Mouse (Mus musculus): Measurements from ENCODE around the gene Rhod. TPM values are rescaled to one million over a fixed set of nuclear protein-coding genes. Genes with fewer than 3 reads are reported as not detected.
"Not testable (repeated sequence)": the region's sequence is repeated elsewhere in the genome, so short reads cannot be mapped to it uniquely, and the experiment has no call there.

Rhod gene
- polyA plus RNA-seq, 1 experiment from 2014 or later: 19.5 TPM

DNA sequence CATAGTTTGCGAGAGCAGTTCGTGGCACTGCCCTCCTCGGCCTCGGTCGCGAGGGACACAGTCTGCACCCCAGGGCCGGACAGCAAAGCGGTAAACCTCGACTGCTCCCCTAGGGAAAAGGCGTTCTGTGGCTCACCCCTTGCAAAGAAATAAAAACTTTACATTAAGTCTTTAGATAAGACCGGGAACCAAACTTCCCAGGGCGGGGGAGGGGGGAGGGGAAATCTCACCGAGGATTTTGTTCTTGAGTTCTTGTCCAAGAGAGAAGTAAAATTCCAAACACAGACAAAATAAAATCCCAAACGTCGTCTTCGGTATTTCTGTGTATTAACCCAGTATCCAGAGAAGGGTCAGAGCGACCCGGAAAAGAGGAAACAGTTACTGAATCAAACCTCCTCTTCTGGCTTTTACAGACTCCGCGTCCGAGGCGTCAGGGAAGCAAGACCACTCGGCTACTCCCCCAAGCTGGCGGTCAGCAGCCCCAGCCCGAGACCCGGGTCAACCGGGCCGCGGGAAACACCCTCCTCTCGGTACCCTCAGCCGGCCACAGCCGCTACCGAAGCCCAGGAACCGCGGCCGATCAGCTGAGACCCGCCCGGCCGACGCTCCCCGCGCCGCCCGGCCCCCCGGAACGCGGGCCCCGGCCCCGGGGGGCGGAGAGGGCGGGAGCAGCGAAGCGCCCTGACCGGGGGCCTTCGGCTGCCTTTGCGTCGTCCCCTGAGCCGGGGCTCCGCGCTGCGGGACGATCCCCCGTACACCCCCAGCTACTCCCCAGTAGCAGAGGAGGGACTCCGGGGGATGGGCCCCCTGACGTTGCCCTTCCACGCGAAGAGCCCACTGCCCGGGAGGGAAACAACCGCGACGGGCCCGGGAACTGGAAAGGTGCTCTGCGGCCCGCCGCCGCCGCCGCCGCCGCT lies 42.9 kb downstream of the Rhod start:
- H3K4me1 ChIP-seq (replicated peaks): peaks cover 42% of the 10 kb centered on the region
- H3K27ac ChIP-seq: peak overlapping the region; percentile 99
- under 1% methylated on average over 80 of the region's 80 CpGs for WGBS
- H3K36me3 ChIP-seq: peaks cover 21% of the 10 kb centered on the region
- peak overlapping the region; percentile 96 for H3K4me3 ChIP-seq
- H3K27me3 ChIP-seq (ENCODE audit: insufficient read depth, poor library complexity, severe bottlenecking): peaks cover 11% of the 10 kb centered on the region
- DNase-seq (ENCODE audit: low spot score): no peak
- H3K9me3 ChIP-seq: no peaks in the 10 kb centered on the region

DNA sequence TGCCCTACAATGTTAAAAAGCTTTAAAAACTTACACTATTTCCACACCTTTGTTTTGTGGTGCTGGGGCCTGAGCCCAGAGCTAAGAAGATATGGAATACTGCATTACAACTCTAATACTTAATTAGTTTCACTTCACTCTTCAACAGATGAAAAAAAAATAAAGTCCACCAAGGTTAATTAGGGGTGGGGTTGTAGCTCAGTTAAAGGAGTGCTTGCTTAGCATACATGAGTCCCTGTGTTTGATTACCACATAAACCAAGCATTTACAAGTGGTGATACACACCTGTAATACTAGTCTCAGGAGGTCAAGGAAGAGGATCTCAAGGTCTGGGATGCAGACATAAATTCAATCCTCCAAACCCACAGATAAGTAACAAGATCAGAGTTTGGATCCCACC lies 52.0 kb downstream of the Rhod start:
- DNase-seq (ENCODE audit: low spot score): no peak
- no peaks in the 10 kb centered on the region for H3K4me1 ChIP-seq (replicated peaks)
- no peaks in the 10 kb centered on the region for H3K9me3 ChIP-seq
- no peak overlapping the region for H3K27ac ChIP-seq
- H3K36me3 ChIP-seq: peaks cover 72% of the 10 kb centered on the region
- no peaks in the 10 kb centered on the region for H3K27me3 ChIP-seq (ENCODE audit: insufficient read depth, poor library complexity, severe bottlenecking)
- no peak overlapping the region for H3K4me3 ChIP-seq

- Histone ChIP-seq H3K9me3 (no peaks in the 10 kb centered on the region), H3K27me3 (ENCODE audit: insufficient read depth, poor library complexity, severe bottlenecking) (no peaks in the 10 kb centered on the region), H3K27ac (no peak overlapping the region), H3K36me3 (peaks cover 67% of the 10 kb centered on the region), H3K4me1 (replicated peaks) (no peaks in the 10 kb centered on the region), H3K4me3 (no peak overlapping the region)
- WGBS: 83% methylated on average over 4 of the region's 4 CpGs
- no peak for DNase-seq (ENCODE audit: low spot score)
Observed at GRCm38 (mm10) chr19:4385026-4385425, 54.2 kb downstream of the Rhod start.

DNA sequence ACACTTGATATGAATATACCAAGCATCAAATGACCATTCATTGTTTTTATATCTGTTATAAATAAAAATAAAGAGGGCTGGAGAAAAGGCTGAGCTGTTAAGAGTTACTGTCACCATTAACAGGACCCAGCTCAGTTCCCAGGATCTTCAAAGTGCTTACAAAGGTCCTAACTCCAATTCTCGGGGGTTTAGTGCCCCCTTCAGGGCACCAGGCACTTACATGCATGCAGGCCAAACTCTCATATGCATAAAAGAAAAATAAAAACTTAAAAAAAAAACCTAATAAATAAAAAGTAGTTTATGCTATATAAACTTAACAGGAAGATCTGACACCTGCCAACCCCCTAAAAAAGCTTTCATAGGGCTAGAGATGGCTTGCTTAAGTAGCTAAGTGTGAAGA lies 54.9 kb downstream of the Rhod start:
- H3K4me3 ChIP-seq: no peak overlapping the region
- no peak overlapping the region for H3K27ac ChIP-seq
- WGBS: 57% methylated on average over 1 of the region's 1 CpGs
- no peaks in the 10 kb centered on the region for H3K27me3 ChIP-seq (ENCODE audit: insufficient read depth, poor library complexity, severe bottlenecking)
- no peaks in the 10 kb centered on the region for H3K9me3 ChIP-seq
- H3K4me1 ChIP-seq (replicated peaks): no peaks in the 10 kb centered on the region
- H3K36me3 ChIP-seq: peaks cover 71% of the 10 kb centered on the region
- DNase-seq (ENCODE audit: low spot score): no peak

GRCm38 (mm10) chr19:4383306-4383705 lies 55.9 kb downstream of the Rhod start:
- Histone ChIP-seq H3K4me1 (replicated peaks) (no peaks in the 10 kb centered on the region), H3K27me3 (ENCODE audit: insufficient read depth, poor library complexity, severe bottlenecking) (no peaks in the 10 kb centered on the region)
- no peak for DNase-seq (ENCODE audit: low spot score)

GRCm38 (mm10) chr19:4382303-4382702 lies 56.9 kb downstream of the Rhod start:
- not testable (repeated sequence) for H3K9me3 ChIP-seq; H3K4me3 ChIP-seq; H3K4me1 ChIP-seq (replicated peaks); H3K27me3 ChIP-seq (ENCODE audit: insufficient read depth, poor library complexity, severe bottlenecking); H3K27ac ChIP-seq; DNase-seq (ENCODE audit: low spot score)
- WGBS: 90% methylated on average over 1 of the region's 1 CpGs
- H3K36me3 ChIP-seq: peaks cover 69% of the 10 kb centered on the region

More at GRCm38 (mm10) chr19:4383306-4383705, 55.9 kb downstream of the Rhod start:
- Histone ChIP-seq H3K27ac (no peak overlapping the region), H3K4me3 (no peak overlapping the region), H3K36me3 (peaks cover 73% of the 10 kb centered on the region), H3K9me3 (no peaks in the 10 kb centered on the region)

Other genes starting within 250 kb of the Rhod start
- gene Tbc1d10c, start 248.1 kb downstream of the Rhod start, polyA plus RNA-seq (2016; fragmentation: Nextera tagmentation; extraction: Ambion mirVana): 0.85 and 1.2 TPM in 2 replicates
- gene Ppp1ca, start 247.4 kb downstream of the Rhod start, polyA plus RNA-seq (2016; fragmentation: Nextera tagmentation; extraction: Ambion mirVana): 1,005 and 1,038 TPM in 2 replicates
- 53.0 and 53.9 TPM in 2 replicates for gene Rad9a, start 237.8 kb downstream of the Rhod start, polyA plus RNA-seq (2016; fragmentation: Nextera tagmentation; extraction: Ambion mirVana)
- gene Clcf1, start 225.2 kb downstream of the Rhod start, polyA plus RNA-seq (2016; fragmentation: Nextera tagmentation; extraction: Ambion mirVana): 0.87 and 1.2 TPM in 2 replicates
- gene AC109138.7, start 225.1 kb downstream of the Rhod start, polyA plus RNA-seq (2016; fragmentation: Nextera tagmentation; extraction: Ambion mirVana): not detected in 2 replicates
- 17.5 and 19.7 TPM in 2 replicates for gene Pold4, start 207.5 kb downstream of the Rhod start, polyA plus RNA-seq (2016; fragmentation: Nextera tagmentation; extraction: Ambion mirVana)
- 4.0 and 5.9 TPM in 2 replicates for gene Ssh3, start 170.3 kb downstream of the Rhod start, polyA plus RNA-seq (2016; fragmentation: Nextera tagmentation; extraction: Ambion mirVana)
- gene Ankrd13d, start 156.3 kb downstream of the Rhod start, polyA plus RNA-seq (2016; fragmentation: Nextera tagmentation; extraction: Ambion mirVana): 9.9 and 14.4 TPM in 2 replicates
- gene Grk2, start 133.2 kb downstream of the Rhod start, polyA plus RNA-seq (2016; fragmentation: Nextera tagmentation; extraction: Ambion mirVana): 14.8 and 16.7 TPM in 2 replicates
- gene Kdm2a, start 41.1 kb downstream of the Rhod start, polyA plus RNA-seq (2016; fragmentation: Nextera tagmentation; extraction: Ambion mirVana): 51.6 and 53.9 TPM in 2 replicates
- gene Syt12, start 38.0 kb upstream of the Rhod start, polyA plus RNA-seq (2016; fragmentation: Nextera tagmentation; extraction: Ambion mirVana): 1.2 and 1.6 TPM in 2 replicates
- gene 2010003K11Rik, start 59.2 kb upstream of the Rhod start, polyA plus RNA-seq (2016; fragmentation: Nextera tagmentation; extraction: Ambion mirVana): 0.13 TPM in 1 of 2 replicates, not detected in the other
- gene Pcx, start 71.0 kb upstream of the Rhod start, polyA plus RNA-seq (2016; fragmentation: Nextera tagmentation; extraction: Ambion mirVana): 23.1 and 25.5 TPM in 2 replicates
- 5.9 and 8.2 TPM in 2 replicates for gene Lrfn4, start 176.2 kb upstream of the Rhod start, polyA plus RNA-seq (2016; fragmentation: Nextera tagmentation; extraction: Ambion mirVana)
- 80.0 and 81.4 TPM in 2 replicates for gene Rce1, start 186.2 kb upstream of the Rhod start, polyA plus RNA-seq (2016; fragmentation: Nextera tagmentation; extraction: Ambion mirVana)